Mouse (Mus musculus): ENCODE results near the gene Btbd2. TPM values are rescaled to one million over a fixed set of nuclear protein-coding genes. Genes with fewer than 3 reads are reported as not detected.

The Btbd2 gene
- polyA plus RNA-seq (2014; fragmentation: Illumina TruSeq; extraction: RNeasy Lipid Tissue Mini Kit (QIAGEN cat#74804); ENCODE audit: low read depth, low replicate concordance), result 42.0 TPM

GRCm38 (mm10) chr10:80656863-80657623 lies at the start of gene Btbd2:
Btbd2 (minus strand) TSS chr10:80657071.

DNA sequence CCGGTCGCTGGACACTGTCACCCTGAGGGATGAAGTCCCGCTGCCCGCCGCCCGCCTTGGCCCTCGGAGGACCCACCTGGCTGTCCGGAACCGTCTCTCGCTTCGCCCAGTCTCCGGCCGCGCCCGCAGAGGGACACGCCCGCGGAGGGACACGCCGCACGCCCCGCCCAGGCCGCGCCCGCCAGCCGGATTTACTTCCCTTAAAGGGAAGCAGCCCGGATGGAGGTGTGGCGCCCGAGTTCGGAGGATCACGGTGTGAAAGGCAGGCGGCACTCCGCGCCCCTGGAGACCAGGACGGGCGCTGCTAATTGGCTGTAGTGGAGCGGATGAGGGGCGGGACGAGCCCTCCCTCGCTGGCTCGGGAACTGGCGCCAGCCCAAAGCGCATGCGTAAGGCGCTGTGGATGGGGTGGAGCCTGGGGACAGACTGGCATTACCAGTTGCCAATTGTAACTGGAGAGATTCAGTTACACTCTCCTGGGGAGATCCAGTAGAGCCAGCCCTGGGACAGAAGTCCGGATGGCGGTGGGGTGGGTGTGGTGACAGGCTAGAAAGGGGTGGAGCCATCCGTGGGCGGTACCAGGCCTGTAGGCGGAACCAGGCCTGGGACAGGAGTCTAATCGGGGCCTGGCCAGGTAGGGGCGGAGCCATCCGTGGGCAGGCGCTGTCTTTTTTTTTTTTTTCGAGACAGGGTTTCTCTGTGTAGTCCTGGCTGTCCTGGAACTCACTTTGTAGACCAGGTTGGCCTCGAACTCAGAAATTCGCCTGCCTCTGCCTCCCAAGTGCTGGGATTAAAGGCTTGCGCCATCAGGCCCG lies 45.1 kb upstream of the Btbd2 start, which contains the start of the genes Mob3a and Izumo4:
Gene Mob3a (minus strand): TSS at position 257 of the 815 bp plus-strand sequence.
Gene Izumo4 (plus strand): TSS at position 464 of the 815 bp plus-strand sequence.

DNA sequence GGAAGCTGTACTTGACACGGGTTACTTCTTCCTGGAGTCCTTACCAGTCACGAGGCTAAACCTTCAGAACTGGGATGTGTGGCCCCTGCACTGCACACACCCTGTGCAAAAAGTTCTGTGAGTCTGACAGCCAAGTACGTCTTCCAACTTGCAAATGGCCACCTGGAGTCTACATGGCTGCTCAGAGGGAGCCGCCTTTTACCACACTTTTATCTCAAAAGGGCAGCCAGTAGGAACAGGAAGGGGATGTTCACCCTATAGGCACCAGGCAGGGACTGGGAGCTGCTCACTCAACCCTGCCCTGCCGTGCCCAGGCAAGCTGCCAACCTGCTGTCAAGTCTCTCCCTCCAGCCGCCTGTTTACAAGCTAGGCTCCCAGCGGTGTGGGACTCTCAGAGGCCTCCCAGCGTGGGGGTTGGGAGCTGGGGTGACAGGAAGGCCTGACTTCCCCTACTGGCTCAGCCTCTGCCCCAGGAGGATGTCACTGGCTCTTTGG lies 21.1 kb upstream of the Btbd2 start, which contains the start of gene Mknk2:
Gene Mknk2 (minus strand): TSS at position 171 of the 495 bp plus-strand sequence.

GRCm38 (mm10) chr10:80622661-80623456 lies 34.0 kb downstream of the Btbd2 start, which contains the start of gene Csnk1g2:
Csnk1g2 (plus strand) TSS chr10:80622838.

DNA sequence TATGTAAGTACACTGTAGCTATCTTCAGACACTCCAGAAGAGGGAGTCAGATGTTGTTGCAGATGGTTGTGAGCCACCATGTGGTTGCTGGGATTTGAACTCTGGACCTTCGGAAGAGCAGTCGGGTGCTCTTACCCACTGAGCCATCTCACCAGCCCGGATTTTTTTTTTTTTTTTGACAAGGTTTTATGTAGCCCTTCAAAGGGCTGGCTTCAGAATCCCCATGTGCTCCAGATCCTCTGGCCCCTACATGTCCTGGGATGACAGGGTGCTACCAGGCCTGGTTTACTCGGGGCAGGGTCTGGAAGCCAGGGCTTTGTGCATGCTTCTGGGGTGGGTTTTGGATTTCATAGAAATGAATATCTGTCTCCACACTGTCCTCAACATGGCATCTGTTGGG lies 51.1 kb downstream of the Btbd2 start, which contains the start of gene Gm49322:
Gene Gm49322 (plus strand): TSS at position 301 of the 400 bp plus-strand sequence.

GRCm38 (mm10) chr10:80602698-80603325 lies 54.1 kb downstream of the Btbd2 start, which contains the start of the genes Scamp4 and Adat3:
Scamp4 (plus strand) TSS chr10:80602872.
Adat3 (plus strand) TSS chr10:80602880.

Other genes with a start within 250 kb of the Btbd2 start
- gene Tcf3, start 223.4 kb downstream of the Btbd2 start, polyA plus RNA-seq (2014; fragmentation: Illumina TruSeq; extraction: RNeasy Lipid Tissue Mini Kit (QIAGEN cat#74804); ENCODE audit: low read depth, low replicate concordance), result 17.6 TPM
- 0.08 TPM for gene Onecut3, start 162.2 kb downstream of the Btbd2 start, polyA plus RNA-seq (2014; fragmentation: Illumina TruSeq; extraction: RNeasy Lipid Tissue Mini Kit (QIAGEN cat#74804); ENCODE audit: low read depth, low replicate concordance)
- gene Atp8b3, start 117.9 kb downstream of the Btbd2 start, polyA plus RNA-seq (2014; fragmentation: Illumina TruSeq; extraction: RNeasy Lipid Tissue Mini Kit (QIAGEN cat#74804); ENCODE audit: low read depth, low replicate concordance), result not detected
- gene Rexo1, start 95.5 kb downstream of the Btbd2 start, polyA plus RNA-seq (2014; fragmentation: Illumina TruSeq; extraction: RNeasy Lipid Tissue Mini Kit (QIAGEN cat#74804); ENCODE audit: low read depth, low replicate concordance), result 12.6 TPM
- 4.1 TPM for gene Klf16, start 79.8 kb downstream of the Btbd2 start, polyA plus RNA-seq (2014; fragmentation: Illumina TruSeq; extraction: RNeasy Lipid Tissue Mini Kit (QIAGEN cat#74804); ENCODE audit: low read depth, low replicate concordance)
- 36.9 TPM for gene Abhd17a, start 66.7 kb downstream of the Btbd2 start, polyA plus RNA-seq (2014; fragmentation: Illumina TruSeq; extraction: RNeasy Lipid Tissue Mini Kit (QIAGEN cat#74804); ENCODE audit: low read depth, low replicate concordance)
- 35.7 TPM for gene Scamp4, start 54.2 kb downstream of the Btbd2 start, polyA plus RNA-seq (2014; fragmentation: Illumina TruSeq; extraction: RNeasy Lipid Tissue Mini Kit (QIAGEN cat#74804); ENCODE audit: low read depth, low replicate concordance)
- gene Adat3, start 54.2 kb downstream of the Btbd2 start, polyA plus RNA-seq (2014; fragmentation: Illumina TruSeq; extraction: RNeasy Lipid Tissue Mini Kit (QIAGEN cat#74804); ENCODE audit: low read depth, low replicate concordance), result 1.7 TPM
- 0.50 TPM for gene Gm49322, start 51.0 kb downstream of the Btbd2 start, polyA plus RNA-seq (2014; fragmentation: Illumina TruSeq; extraction: RNeasy Lipid Tissue Mini Kit (QIAGEN cat#74804); ENCODE audit: low read depth, low replicate concordance)
- gene Csnk1g2, start 34.2 kb downstream of the Btbd2 start, polyA plus RNA-seq (2014; fragmentation: Illumina TruSeq; extraction: RNeasy Lipid Tissue Mini Kit (QIAGEN cat#74804); ENCODE audit: low read depth, low replicate concordance), result 87.7 TPM
- 159 TPM for gene Mknk2, start 21.0 kb upstream of the Btbd2 start, polyA plus RNA-seq (2014; fragmentation: Illumina TruSeq; extraction: RNeasy Lipid Tissue Mini Kit (QIAGEN cat#74804); ENCODE audit: low read depth, low replicate concordance)
- 5.6 TPM for gene Mob3a, start 44.9 kb upstream of the Btbd2 start, polyA plus RNA-seq (2014; fragmentation: Illumina TruSeq; extraction: RNeasy Lipid Tissue Mini Kit (QIAGEN cat#74804); ENCODE audit: low read depth, low replicate concordance)
- gene Izumo4, start 45.1 kb upstream of the Btbd2 start, polyA plus RNA-seq (2014; fragmentation: Illumina TruSeq; extraction: RNeasy Lipid Tissue Mini Kit (QIAGEN cat#74804); ENCODE audit: low read depth, low replicate concordance), result 17.2 TPM
- 44.0 TPM for gene Ap3d1, start 85.2 kb upstream of the Btbd2 start, polyA plus RNA-seq (2014; fragmentation: Illumina TruSeq; extraction: RNeasy Lipid Tissue Mini Kit (QIAGEN cat#74804); ENCODE audit: low read depth, low replicate concordance)
- gene Dot1l, start 98.1 kb upstream of the Btbd2 start, polyA plus RNA-seq (2014; fragmentation: Illumina TruSeq; extraction: RNeasy Lipid Tissue Mini Kit (QIAGEN cat#74804); ENCODE audit: low read depth, low replicate concordance), result 36.2 TPM
- 24.0 TPM for gene Sf3a2, start 141.1 kb upstream of the Btbd2 start, polyA plus RNA-seq (2014; fragmentation: Illumina TruSeq; extraction: RNeasy Lipid Tissue Mini Kit (QIAGEN cat#74804); ENCODE audit: low read depth, low replicate concordance)
- 33.0 TPM for gene Plekhj1, start 141.6 kb upstream of the Btbd2 start, polyA plus RNA-seq (2014; fragmentation: Illumina TruSeq; extraction: RNeasy Lipid Tissue Mini Kit (QIAGEN cat#74804); ENCODE audit: low read depth, low replicate concordance)
- not detected for gene Amh, start 148.2 kb upstream of the Btbd2 start, polyA plus RNA-seq (2014; fragmentation: Illumina TruSeq; extraction: RNeasy Lipid Tissue Mini Kit (QIAGEN cat#74804); ENCODE audit: low read depth, low replicate concordance)
- 0.52 TPM for gene Jsrp1, start 156.4 kb upstream of the Btbd2 start, polyA plus RNA-seq (2014; fragmentation: Illumina TruSeq; extraction: RNeasy Lipid Tissue Mini Kit (QIAGEN cat#74804); ENCODE audit: low read depth, low replicate concordance)
- 873 TPM for gene Oaz1, start 169.6 kb upstream of the Btbd2 start, polyA plus RNA-seq (2014; fragmentation: Illumina TruSeq; extraction: RNeasy Lipid Tissue Mini Kit (QIAGEN cat#74804); ENCODE audit: low read depth, low replicate concordance)
- 10.1 TPM for gene Lingo3, start 187.0 kb upstream of the Btbd2 start, polyA plus RNA-seq (2014; fragmentation: Illumina TruSeq; extraction: RNeasy Lipid Tissue Mini Kit (QIAGEN cat#74804); ENCODE audit: low read depth, low replicate concordance)
- gene Lsm7, start 198.1 kb upstream of the Btbd2 start, polyA plus RNA-seq (2014; fragmentation: Illumina TruSeq; extraction: RNeasy Lipid Tissue Mini Kit (QIAGEN cat#74804); ENCODE audit: low read depth, low replicate concordance), result 71.8 TPM
- gene Sppl2b, start 198.2 kb upstream of the Btbd2 start, polyA plus RNA-seq (2014; fragmentation: Illumina TruSeq; extraction: RNeasy Lipid Tissue Mini Kit (QIAGEN cat#74804); ENCODE audit: low read depth, low replicate concordance), result 16.7 TPM
- gene Tmprss9, start 214.8 kb upstream of the Btbd2 start, polyA plus RNA-seq (2014; fragmentation: Illumina TruSeq; extraction: RNeasy Lipid Tissue Mini Kit (QIAGEN cat#74804); ENCODE audit: low read depth, low replicate concordance), result not detected
- gene Timm13, start 243.9 kb upstream of the Btbd2 start, polyA plus RNA-seq (2014; fragmentation: Illumina TruSeq; extraction: RNeasy Lipid Tissue Mini Kit (QIAGEN cat#74804); ENCODE audit: low read depth, low replicate concordance), result 109 TPM

Data from heart, adult 10 weeks (tissue).